In genomic region chr13:74493911-74494679, GRCm38 (mm10) we compare ENCODE assay signal across 8 mouse cellular contexts. TPM values are rescaled to one million over a fixed set of nuclear protein-coding genes. Genes with fewer than 3 reads are reported as not detected.
DNase-seq lines count a peak whose midpoint lies in the region; ATAC-seq lines count a peak whose summit lies in the region.

Zfp825 (minus strand) TSS chr13:74493992.

- H3K36me3 ChIP-seq in hindbrain, embryonic 14.5 days (replicated peaks; ENCODE audit: control insufficient read depth, insufficient read depth) = no peaks in the 10 kb centered on the region

- H3K9me3 ChIP-seq in hindbrain, embryonic 14.5 days (ENCODE audit: control insufficient read depth, low read length) = no peaks in the 10 kb centered on the region

- H3K27me3 ChIP-seq in hindbrain, embryonic 14.5 days (ENCODE audit: control insufficient read depth, insufficient read depth, low read length) = no peaks in the 10 kb centered on the region

- WGBS in hindbrain, embryonic 14.5 days = under 1% methylated on average over 23 of the region's 23 CpGs

- peak; percentile 95 for DNase-seq in R1 (ENCODE audit: low read depth, low spot score)
- peak; percentile 66 to 77 for DNase-seq in cerebellum, postnatal 25 days
- DNase-seq in frontal cortex, postnatal 25 days (ENCODE audit: low spot score in 2 of 2) = peak; percentile 40 to 56
- peak; percentile 82 for DNase-seq in hindbrain, embryonic 14.5 days (ENCODE audit: low spot score)
- peak; percentile 49 to 57 for DNase-seq in layer of hippocampus, postnatal 36 days
- peak; percentile 85 for DNase-seq in lung, postnatal 36 days
- peak; percentile 89 for DNase-seq in retina, postnatal 1 day
- DNase-seq in urinary bladder, adult 18-20 months (ENCODE audit: low spot score in 2 of 2) = peak; percentile 35 to 48

- H3K27ac ChIP-seq in hindbrain, embryonic 14.5 days = peak within 1 kb of the TSS; percentile 89

- H3K4me1 ChIP-seq in hindbrain, embryonic 14.5 days (replicated peaks; ENCODE audit: control insufficient read depth, insufficient read depth, low read length) = peaks cover 6% of the 10 kb centered on the region; the same call in 1 of the 2 replicates

- peak within 1 kb of the TSS; percentile 78 for H3K9ac ChIP-seq in hindbrain, embryonic 14.5 days

- peak; percentile 99 for ATAC-seq in hindbrain, embryonic 14.5 days (ENCODE audit: low FRiP score)

- H3K4me3 ChIP-seq in hindbrain, embryonic 14.5 days (replicated peaks; ENCODE audit: low read length) = peak within 1 kb of the TSS; percentile 62

- peak within 1 kb of the TSS; percentile 67 for H3K4me2 ChIP-seq in hindbrain, embryonic 14.5 days (replicated peaks)

RNA-seq across cellular contexts. Expression of gene Zfp825, which starts in this region (rescaled TPM):
- polyA plus RNA-seq in hindbrain, embryonic 14.5 days (2014; fragmentation: Nextera tagmentation; extraction: Ambion mirVana) = 15.6 and 17.0 TPM in 2 replicates
- 1 to 10 TPM; 6.8 to 7.3 TPM for total RNA-seq in layer of hippocampus, postnatal 36 days (2021)

Comparison
In these comparisons a context has a peak if more than half of its experiments do, and no peak if none do; other contexts are left out.
1. Peak in every context shown above with its lines: DNase-seq, ATAC-seq, H3K4me3 ChIP-seq and H3K27ac ChIP-seq.
2. DNase-seq: peak in every context shown above with its lines; median percentile 95 in R1; 89 in retina, postnatal 1 day; 85 in lung, postnatal 36 days; 82 in hindbrain, embryonic 14.5 days; 72 in cerebellum, postnatal 25 days; 53 in layer of hippocampus, postnatal 36 days; 48 in frontal cortex, postnatal 25 days; 42 in urinary bladder, adult 18-20 months.